Mouse (Mus musculus) cerebellum, postnatal 10 days (tissue): Measurements from ENCODE around the gene Pax8.
A peak's percentile ranks its signal among the peaks of the same experiment; 100 is the strongest.

ENCODE experiments used
- DNase-seq, 2 experiments: peaks; one replicate each; pipeline ENCODE4 v3.0.0; 2021; ENCODE audit warnings: mixed read lengths in 2 of 2

Gene Pax8

DNA sequence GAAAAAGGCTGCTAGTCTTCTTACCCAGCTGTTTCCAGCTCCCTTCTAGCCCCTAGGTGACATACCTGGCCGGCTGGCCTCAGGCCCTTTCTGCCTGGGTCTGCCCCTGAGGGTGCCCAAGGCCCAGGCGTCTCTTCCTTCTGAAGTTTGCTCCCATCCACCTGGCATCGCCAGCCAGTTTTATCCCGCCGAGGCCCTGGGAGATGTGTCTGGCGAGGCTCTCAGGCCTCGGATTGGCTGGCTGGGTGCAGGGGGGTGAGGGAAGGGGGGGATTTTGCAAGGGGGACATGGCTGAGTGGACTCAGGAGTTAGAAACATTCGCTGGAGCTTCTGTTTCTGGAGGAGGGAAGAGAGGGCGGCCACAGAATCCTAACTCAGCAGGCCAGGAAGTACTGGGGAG, at the start of gene Pax8:
Pax8 (minus strand) TSS at position 180 of the 400 bp plus-strand sequence.
- DNase-seq, result no peak

DNA sequence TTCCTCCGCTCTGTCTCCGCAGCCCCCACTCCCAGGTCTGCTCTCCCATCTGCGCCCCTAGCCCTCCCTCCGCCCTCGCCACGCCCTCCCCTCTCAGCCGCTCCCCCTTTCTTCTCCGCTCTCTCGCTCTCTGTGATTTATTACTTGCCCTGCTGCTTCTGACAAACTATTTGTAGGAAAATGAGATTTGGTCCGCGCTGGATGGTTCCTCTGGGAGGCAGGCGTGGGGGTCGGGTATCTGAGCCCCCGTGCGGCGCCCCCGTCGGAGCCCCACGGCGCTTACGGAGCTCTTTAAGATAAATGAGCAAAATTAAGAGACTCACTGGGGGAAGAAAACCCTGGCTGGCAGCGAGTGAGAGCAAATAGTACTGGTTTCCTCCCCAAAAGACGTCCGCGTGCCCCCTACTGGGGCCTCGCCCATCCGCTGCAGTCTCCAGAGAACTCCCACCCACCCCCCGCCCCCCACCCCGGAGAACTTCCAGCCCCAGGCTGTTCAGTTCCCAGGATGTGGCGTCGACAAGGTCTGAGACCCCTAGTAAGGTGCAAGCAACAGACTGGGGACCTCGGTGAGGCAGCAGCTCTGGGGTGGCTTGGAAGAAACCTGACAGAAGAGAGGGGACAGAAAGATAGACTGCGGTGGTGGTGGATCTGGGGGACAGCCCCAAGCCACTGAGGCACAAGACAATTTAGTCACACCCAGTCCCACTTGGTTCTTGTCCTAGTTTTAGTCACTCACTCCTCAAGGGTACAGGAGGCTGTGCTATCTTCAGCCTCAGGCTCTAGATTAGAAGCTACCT, 46.2 kb upstream of the Pax8 start:
- peak; percentile 78 to 86 for DNase-seq

DNA sequence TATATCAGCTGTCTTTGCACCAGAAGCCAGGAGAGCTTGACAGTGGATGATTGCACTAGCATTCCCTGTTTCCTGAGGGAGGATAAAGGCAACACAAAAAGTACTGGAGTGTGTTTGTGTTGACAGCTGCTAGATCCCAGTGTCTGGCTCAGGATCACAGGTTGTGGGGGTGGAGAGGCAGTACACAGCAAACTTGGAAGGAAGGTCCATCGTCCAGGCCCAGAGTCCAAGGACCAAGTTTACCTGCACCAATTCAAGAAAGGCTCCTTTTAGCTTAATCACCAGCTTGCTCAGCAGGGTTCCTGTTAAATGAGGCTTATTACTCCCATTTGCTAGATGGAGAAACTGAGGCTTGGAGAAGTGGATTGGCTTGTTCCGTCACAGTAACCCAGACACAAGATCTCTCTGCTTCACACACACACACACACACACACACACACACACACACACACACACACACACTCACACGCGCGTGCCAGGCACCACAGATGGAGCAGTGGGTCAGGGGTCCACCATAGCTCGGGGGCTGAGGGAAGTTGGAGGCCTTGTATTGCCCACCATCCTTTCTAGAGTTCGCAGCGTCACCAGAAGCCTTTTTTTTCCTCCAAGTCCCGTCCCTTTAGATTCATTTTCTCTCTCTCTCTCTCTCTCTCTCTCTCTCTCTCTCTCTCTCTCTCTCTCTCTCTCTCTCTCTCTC, 45.3 kb upstream of the Pax8 start:
- peak; percentile 29 to 32 for DNase-seq

DNA sequence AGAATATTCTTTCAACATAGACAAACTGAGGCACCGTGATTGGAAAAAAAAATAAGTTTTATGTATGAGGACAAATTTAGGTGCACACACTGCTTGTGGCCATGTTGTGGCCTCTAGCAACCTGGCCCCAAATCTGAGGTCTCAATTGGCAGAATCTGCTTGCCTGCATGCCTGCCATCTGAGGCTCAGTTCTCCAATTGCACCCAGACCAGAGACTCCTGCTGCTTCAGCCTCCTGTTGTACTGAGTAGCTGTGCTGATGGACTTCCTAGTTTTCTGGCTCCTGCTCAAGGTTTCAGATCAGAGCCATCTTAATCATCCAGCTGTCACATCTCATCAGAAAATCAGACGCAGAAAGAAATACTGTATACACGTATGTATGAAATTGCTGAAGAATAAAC, 41.5 kb upstream of the Pax8 start:
- DNase-seq, result peak; percentile 41 to 64

GRCm38 (mm10) chr2:24507359-24507758, 32.0 kb upstream of the Pax8 start:
- DNase-seq, result peak; percentile 12 to 36

DNA sequence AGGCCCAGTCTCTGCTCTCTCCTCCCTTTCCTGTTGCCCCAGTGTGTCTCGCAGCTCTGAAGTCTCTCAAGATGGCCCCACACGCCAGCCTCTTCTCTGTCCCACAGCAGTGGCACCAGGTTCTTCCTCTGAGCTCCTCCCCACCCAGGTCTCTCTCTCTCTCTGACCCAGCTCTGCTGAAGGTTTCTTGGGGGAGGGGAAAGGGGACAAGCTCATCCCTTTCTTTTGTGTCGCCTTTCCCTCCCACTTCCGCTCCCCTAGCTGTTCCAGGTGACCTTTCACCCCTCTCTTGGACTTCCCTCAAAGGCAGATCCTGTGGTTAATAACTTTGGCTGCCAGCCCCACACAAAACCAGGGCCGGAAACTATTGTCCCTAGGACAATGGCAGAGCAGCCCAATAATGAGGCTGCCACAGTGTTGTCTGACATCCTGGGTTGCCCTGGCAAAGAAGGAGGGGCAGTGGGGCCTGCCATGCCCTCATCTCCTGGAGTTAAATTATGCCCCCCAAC, 27.6 kb upstream of the Pax8 start:
- peak; percentile 12 to 21 for DNase-seq

- DNase-seq, result no peak
Observed at GRCm38 (mm10) chr2:24500921-24501320, 25.5 kb upstream of the Pax8 start.

DNA sequence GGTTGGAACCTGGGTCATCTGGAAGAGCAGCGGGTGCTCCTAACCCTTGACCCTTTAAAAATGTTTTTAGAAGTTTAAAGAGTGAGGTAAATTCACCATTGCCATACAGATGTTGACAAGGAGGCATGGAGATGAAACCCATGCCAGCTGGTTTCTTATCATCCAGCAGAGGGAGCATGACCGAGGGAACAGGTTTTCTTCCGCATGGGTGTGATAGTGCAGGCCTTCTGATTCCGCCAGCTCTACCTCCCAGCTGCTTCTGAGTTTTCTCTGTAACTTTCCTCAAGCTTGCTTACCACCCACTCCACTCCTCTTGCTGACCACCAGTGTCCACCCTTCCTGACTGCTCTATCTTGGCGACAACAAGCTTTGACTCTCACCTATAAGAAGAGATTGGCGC, 15.2 kb upstream of the Pax8 start:
- DNase-seq, result peak in 1 of 2 experiments; percentile 12

GRCm38 (mm10) chr2:24488660-24489059, 13.3 kb upstream of the Pax8 start:
- no peak for DNase-seq

- DNase-seq, result no peak
Observed at GRCm38 (mm10) chr2:24487056-24487825, 11.8 kb upstream of the Pax8 start.

DNA sequence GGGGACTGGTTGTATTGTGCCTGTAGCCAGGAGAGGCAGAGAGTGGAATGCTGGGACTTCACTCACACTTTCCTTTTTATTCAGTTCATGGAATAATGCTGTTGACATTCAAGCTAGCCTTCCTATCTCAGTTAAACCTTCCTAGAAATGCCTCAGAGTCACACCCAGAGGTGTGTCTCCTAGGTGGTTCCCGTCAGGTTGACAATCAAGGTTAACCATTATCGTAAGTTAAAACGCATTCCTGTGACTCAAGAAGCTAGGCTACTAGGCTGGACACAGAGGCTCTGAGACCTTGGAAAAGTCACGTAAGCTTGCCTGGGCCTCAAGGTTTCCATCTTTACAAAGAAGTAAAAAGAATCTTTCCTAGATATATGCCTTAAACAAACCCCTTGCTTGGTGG, 10.0 kb upstream of the Pax8 start:
- DNase-seq, result no peak

GRCm38 (mm10) chr2:24479906-24480305, 4.5 kb upstream of the Pax8 start:
- no peak for DNase-seq

DNA sequence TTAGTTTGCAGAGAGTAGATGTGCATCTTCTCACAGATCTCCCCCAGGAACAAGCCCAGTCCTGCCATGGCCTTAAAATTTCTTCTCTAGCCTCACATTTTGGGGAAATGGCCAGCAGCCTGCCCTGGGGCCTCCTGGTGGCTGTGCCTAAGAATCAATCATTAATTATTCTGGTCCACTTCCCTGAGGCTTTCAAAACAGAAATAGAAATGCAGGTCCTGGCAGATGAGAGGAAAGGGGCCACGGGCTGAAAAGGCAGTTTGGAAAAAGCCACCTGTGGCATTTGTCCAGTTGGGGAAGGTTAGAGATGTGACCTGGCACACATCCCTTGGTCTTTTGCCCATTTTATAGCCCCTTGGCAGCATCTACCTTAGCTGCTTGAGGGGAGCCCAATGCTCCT, 3.8 kb upstream of the Pax8 start:
- peak in 1 of 2 experiments; percentile 48 for DNase-seq

DNA sequence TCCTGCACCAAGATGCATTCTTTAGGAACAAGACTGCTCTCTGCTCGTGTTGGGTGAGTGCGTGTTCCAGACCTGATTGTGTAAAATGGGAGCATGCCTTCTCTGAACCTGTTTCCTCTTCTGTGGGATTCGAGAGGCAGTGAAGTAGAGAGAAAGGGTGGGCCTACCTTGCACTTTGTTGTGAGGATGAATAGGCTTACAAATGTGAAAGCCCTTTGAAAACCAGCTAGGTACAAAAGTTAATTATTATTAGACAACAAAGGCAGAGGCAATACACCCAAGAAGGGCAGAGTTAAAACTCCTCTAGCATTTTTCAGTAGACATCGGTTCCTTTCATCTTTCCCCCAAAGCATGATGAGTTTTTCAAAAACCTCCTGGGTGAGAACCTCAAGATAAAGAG, 3.2 kb upstream of the Pax8 start:
- no peak for DNase-seq

DNA sequence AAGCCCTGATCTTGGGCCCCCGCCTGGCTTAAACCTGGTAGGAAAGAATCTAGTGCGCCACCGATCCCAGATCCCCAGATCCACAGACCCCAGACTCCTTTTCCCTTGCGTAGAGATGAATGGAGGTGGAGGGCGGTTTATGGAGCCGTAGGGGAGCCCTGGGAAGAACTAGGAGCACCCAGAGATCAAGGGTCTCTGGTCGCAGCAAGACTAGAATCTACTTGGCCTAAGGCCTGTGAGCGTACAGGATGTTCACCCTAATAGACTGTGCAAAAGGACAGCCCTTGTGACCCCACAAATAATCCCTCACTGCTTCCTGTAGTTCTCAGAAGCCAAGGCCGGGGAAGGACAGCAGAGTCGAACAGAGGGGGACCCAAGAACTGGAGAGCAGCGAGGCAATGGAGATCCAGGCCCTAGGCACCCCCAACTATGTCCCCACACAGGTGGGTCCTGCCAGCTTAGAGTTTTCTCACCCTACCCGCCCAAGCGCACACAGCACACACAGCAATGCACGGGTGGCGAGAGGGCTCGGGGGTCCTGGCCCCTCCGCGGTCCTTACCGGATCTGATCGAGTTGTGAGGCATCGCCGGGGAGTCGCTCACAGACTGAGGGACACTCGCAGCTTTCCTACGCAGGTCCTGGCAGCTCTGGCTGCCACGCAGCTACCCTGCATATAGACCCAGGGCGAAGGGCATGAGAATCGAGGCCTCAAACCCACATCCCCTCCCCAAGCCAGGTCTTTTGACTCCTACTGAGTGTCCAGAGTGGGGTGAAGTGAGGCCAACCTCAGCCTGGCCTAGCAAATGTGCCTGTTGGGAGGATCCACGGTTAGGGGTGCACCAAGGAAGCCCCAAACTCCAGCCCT, 653 bp downstream of the Pax8 start:
- no peak for DNase-seq

DNA sequence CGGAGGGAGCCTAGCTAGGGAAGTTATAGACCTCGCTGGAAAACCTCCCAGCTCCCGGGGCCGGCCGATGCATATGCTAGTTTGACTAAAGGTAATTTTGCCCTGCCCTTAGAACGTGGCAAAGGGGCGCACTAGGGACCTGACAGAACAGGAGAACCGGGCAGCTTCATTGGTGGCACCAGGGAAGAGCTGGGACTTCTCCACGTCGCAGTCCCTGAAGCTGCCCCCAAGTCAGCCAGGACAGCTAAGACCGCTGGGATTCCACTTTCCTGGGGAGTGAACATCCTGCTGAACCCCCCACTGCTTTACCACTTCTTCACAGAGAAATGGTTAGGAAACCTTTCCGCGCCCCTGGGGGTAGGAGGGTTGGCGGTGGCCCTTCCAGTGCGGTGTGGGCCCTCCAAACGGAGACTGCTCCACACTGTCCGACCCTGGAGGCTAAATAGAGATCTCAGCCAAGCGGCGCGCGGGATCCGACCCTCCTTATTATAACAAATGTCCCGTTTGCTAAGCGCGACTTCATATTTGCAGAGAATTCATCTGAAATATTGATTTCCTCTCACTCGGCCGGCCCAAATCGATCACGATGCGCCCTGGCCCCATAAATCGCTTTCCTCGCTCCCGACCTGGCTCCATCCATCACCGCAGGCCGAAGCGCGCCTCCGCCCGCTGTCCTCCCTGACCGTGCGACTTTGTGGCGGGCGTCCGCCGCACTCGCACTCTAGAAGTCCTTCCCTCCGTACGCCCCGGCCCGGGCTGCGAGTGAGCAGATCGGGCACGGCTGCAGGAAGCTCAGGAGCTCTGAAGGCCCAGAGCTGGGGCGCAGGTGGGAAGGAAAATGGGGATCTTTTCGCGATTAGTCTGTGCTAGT, 1.5 kb downstream of the Pax8 start:
- DNase-seq, result peak; percentile 32 to 34

DNA sequence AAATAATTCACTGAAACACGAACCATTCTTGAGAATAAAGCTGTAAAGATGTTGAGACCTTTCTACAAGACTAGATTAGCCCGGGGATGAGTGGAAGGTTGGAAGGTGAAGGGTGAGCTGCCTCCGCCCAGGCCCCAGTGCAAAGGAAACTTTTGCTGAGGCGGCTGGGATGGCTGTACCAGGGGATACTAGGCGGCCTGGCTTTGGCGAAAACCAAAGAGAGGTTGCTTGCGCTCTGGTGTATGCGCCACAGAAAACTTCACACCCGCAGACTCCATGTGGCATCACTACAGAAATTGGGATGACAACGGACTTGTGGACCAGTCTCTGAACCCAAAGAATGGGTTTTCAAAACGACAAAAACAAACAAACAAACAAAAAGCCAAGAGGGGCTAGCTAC, 2.7 kb downstream of the Pax8 start:
- DNase-seq, result peak; percentile 8 to 10

DNA sequence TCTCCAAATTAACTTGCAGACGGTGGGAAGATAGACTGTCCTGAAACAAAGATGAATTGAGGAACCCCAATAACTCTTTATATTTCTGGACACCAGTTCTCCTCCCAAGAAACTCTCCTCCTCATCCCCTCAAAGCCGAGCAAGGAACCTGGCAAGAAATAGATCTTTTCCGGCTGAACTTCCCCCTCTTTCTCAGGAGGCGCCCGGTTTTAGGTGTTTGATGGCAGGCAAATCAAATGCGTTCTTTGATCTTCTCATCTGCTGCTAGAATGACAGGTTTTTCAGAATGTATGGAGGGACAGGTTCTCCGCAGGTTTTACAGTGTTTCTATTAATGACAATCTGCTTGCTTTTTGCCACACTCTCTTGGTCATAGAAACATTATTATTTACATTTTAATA, 3.3 kb downstream of the Pax8 start:
- peak in 1 of 2 experiments; percentile 8 for DNase-seq

- no peak for DNase-seq
Observed at GRCm38 (mm10) chr2:24469102-24469501, 6.3 kb downstream of the Pax8 start.

DNA sequence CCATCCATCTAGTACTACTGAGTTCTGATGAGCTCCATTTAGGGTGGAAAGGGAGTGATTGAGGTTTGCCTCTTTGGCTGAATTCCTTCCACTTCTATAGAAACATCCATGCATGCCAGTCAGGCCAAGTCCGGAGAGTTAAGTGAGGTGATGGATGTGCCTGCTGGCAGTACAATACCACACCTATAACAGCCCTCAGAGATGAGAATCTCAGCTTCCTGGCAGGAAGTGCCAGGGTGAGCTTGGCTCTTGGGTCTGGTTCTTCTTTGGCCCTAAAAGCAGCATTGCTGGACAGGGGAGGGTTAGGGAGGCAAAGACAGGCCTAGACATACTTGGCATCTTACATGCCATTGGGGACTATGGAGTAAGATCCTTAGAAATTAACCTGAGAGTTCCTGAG, 7.0 kb downstream of the Pax8 start:
- DNase-seq, result no peak

DNA sequence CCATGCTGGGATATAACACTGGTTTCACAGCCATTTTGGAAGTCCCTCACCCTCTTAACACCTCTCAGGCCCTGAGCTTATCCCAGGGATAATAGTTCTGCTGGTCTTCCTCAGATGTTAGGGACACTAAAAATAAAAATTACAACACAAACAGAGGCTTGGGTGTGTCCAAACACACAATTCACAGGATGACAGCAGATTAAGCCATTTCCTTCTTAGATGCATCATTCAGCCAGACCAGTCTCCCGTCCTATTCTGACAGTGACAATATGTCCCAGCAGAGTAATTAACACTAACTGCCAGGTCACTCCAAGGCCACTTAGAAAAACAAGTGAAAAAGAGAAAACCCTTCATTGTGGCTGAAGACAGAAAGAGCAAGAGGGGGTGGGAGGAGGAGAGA, 8.2 kb downstream of the Pax8 start:
- no peak for DNase-seq

GRCm38 (mm10) chr2:24460808-24461127, 14.6 kb downstream of the Pax8 start:
- no peak for DNase-seq
